Mouse (Mus musculus): ENCODE results near the gene Lpcat3.

Lpcat3 gene

GRCm38 (mm10) chr6:124708289-124708889, 45.6 kb downstream of the Lpcat3 start:
- DNase-seq, result no peak

- DNase-seq, result peak; percentile 97
Measured at GRCm38 (mm10) chr6:124711824-124712782, 49.3 kb downstream of the Lpcat3 start, which contains the start of the genes Emg1 and Phb2. TSS of gene Emg1 (minus strand) at chr6:124712178. TSS of gene Phb2 (plus strand) at chr6:124712336.

GRCm38 (mm10) chr6:124712918-124713317, 50.1 kb downstream of the Lpcat3 start:
- DNase-seq, result no peak

- DNase-seq, result peak; percentile 20
Measured at GRCm38 (mm10) chr6:124716864-124717490, 54.1 kb downstream of the Lpcat3 start.

- DNase-seq, result peak; percentile 22
Measured at GRCm38 (mm10) chr6:124717968-124718367, 55.1 kb downstream of the Lpcat3 start.

GRCm38 (mm10) chr6:124718703-124719102, 55.9 kb downstream of the Lpcat3 start:
- peak; percentile 6 for DNase-seq

GRCm38 (mm10) chr6:124719354-124719978, 56.6 kb downstream of the Lpcat3 start:
- DNase-seq, result peak; percentile 4

- no peak for DNase-seq
Measured at GRCm38 (mm10) chr6:124720904-124721303, 58.1 kb downstream of the Lpcat3 start.

GRCm38 (mm10) chr6:124722876-124723473, 60.1 kb downstream of the Lpcat3 start:
- no peak for DNase-seq

GRCm38 (mm10) chr6:124723541-124723940, 60.7 kb downstream of the Lpcat3 start:
- no peak for DNase-seq

- no peak for DNase-seq
Measured at GRCm38 (mm10) chr6:124724472-124724871, 61.6 kb downstream of the Lpcat3 start.

GRCm38 (mm10) chr6:124728621-124729020, 65.8 kb downstream of the Lpcat3 start:
- DNase-seq, result no peak

- no peak for DNase-seq
Measured at GRCm38 (mm10) chr6:124729850-124730705, 67.3 kb downstream of the Lpcat3 start.

- no peak for DNase-seq
Measured at GRCm38 (mm10) chr6:124731038-124731437, 68.2 kb downstream of the Lpcat3 start.

GRCm38 (mm10) chr6:124732476-124733370, 69.9 kb downstream of the Lpcat3 start:
- DNase-seq, result no peak

GRCm38 (mm10) chr6:124734417-124734816, 71.6 kb downstream of the Lpcat3 start:
- no peak for DNase-seq

- DNase-seq, result no peak
Measured at GRCm38 (mm10) chr6:124737040-124737439, 74.2 kb downstream of the Lpcat3 start.

- DNase-seq, result peak; percentile 59
Measured at GRCm38 (mm10) chr6:124738511-124739023, 75.7 kb downstream of the Lpcat3 start, which contains the start of gene Ptpn6. TSS of gene Ptpn6 (minus strand) at chr6:124738714.

GRCm38 (mm10) chr6:124739231-124739796, 76.5 kb downstream of the Lpcat3 start:
- peak; percentile 53 for DNase-seq
